Comparison of ENCODE assay signal across 8 mouse cellular contexts in the genomic region with DNA sequence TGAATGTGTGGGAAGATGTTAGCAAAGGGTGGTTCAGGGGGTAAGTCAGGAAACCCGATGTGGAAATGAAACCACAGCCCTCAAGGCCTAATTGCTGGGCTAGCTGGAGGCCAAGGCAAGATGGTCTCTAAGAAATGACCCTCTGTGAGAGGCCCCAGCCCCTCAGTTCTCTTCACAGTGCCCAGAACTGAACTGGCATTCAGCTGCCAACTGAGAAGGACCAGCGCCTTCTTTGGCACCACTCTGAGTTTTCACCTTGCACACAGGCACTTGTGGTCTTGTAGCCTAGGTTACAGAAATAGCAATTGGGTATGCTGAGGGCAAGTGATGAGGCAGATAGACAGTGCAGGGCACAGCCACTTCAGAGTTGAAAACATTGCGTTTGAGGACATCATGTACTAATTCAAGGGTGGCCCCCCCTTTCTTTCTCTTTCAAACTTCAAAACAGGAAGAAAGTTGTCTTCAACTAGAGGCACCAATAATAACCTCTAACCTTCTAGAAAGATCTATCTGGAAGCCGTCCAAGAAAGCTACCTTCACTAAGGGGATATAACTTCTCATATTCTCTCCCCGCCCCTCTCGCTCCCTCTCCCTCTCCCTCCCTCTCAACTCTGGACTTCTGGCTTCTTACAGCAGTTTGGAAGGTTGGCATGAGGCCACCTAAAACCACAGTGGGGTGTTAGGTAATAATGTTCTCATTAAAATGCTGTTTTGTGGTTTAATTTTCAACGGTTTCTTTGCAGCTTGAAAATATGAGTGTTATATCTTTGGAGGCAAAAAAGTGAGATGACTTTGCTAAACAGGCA. TPM values are rescaled to one million over a fixed set of nuclear protein-coding genes. Genes with fewer than 3 reads are reported as not detected.
DNase-seq lines count a peak whose midpoint lies in the region; ATAC-seq and TF ChIP-seq lines count a peak whose summit lies in the region.

No protein-coding gene starts in this region.

- peak; percentile 40 for DNase-seq in gastrocnemius, adult 2 months
- no peak for DNase-seq in gastrocnemius, adult 8-10 months (ENCODE audit: low spot score in 2 of 2)
- peak; percentile 50 for DNase-seq in NIH3T3 (ENCODE audit: low read depth)
- no peak for DNase-seq in layer of hippocampus, postnatal 10 days (ENCODE audit: low spot score in 2 of 2)
- DNase-seq in testis, postnatal 10 days (ENCODE audit: low spot score), result no peak

- no peaks in the 10 kb centered on the region for H3K27me3 ChIP-seq in kidney, embryonic 15.5 days
- no peaks in the 10 kb centered on the region for H3K27me3 ChIP-seq in forebrain, embryonic 13.5 days

- no peaks in the 10 kb centered on the region for H3K36me3 ChIP-seq in kidney, embryonic 15.5 days
- no peaks in the 10 kb centered on the region for H3K36me3 ChIP-seq in forebrain, embryonic 13.5 days (ENCODE audit: poor library complexity, severe bottlenecking)

- intact Hi-C loops in gastrocnemius, adult 2 months (cut with DNase I), result no loop called here

- no peak overlapping the region for H3K9ac ChIP-seq in kidney, embryonic 15.5 days
- H3K9ac ChIP-seq in forebrain, embryonic 13.5 days, result no peak overlapping the region

- no peak overlapping the region for H3K4me2 ChIP-seq in kidney, embryonic 15.5 days
- no peak overlapping the region for H3K4me2 ChIP-seq in forebrain, embryonic 13.5 days

- TF ChIP-seq CTCF in gastrocnemius, adult 2 months (IDR thresholded peaks at IDR 0.05), result no peak

- peak; percentile 45; the same call in 1 of the 2 replicates for ATAC-seq in kidney, embryonic 15.5 days (replicated peaks; ENCODE audit: low FRiP score)
- ATAC-seq in monocyte, adult 5-6 weeks (replicated peaks; ENCODE audit: insufficient number of reproducible peaks, low FRiP score, low TSS enrichment, poor library complexity, severe bottlenecking), result peak; percentile 83
- no peak for ATAC-seq in forebrain, embryonic 13.5 days

- WGBS in kidney, embryonic 15.5 days, result 59% methylated on average over 7 of the region's 7 CpGs
- 79% methylated on average over 7 of the region's 7 CpGs for WGBS in forebrain, embryonic 13.5 days

- no peaks in the 10 kb centered on the region for H3K9me3 ChIP-seq in kidney, embryonic 15.5 days (replicated peaks)
- no peaks in the 10 kb centered on the region; the same call in 1 of the 2 replicates for H3K9me3 ChIP-seq in forebrain, embryonic 13.5 days (replicated peaks)

- H3K4me1 ChIP-seq in kidney, embryonic 15.5 days, result 0 out of 2 replicates have a peak, but pooled peaks cover 7% of the 10 kb centered on the region
- H3K4me1 ChIP-seq in forebrain, embryonic 13.5 days, result no peaks in the 10 kb centered on the region

- H3K27ac ChIP-seq in gastrocnemius, adult 2 months, result peak overlapping the region; percentile 31; the same call in 1 of the 2 replicates
- no peak overlapping the region for H3K27ac ChIP-seq in kidney, embryonic 15.5 days
- no peak overlapping the region for H3K27ac ChIP-seq in forebrain, embryonic 13.5 days

- no peak overlapping the region for H3K4me3 ChIP-seq in gastrocnemius, adult 2 months
- H3K4me3 ChIP-seq in kidney, embryonic 15.5 days (replicated peaks), result no peak overlapping the region
- H3K4me3 ChIP-seq in forebrain, embryonic 13.5 days, result no peak overlapping the region

RNA-seq across cellular contexts. Expression of gene Cxcr4, which starts 22.8 kb away (rescaled TPM):
- total RNA-seq in gastrocnemius, adult 2 months (2021), result 1 to 10 TPM; 1.1 to 1.9 TPM
- 1 to 10 TPM in 3 of 4 experiments, under 1 TPM in 1; 0.89 to 2.1 (median 1.7) TPM for total RNA-seq in gastrocnemius, adult 8-10 months (2022)
- polyA plus RNA-seq in kidney, embryonic 15.5 days (2015; fragmentation: Nextera tagmentation; extraction: Ambion mirVana), result 8.8 and 9.8 TPM in 2 replicates
- total RNA-seq in monocyte, adult 5-6 weeks (2017), result 403 to 572 TPM (median 502 TPM) in 3 replicates
- total RNA-seq in layer of hippocampus, postnatal 10 days (2021), result 10 to 100 TPM; 19.5 to 22.5 TPM
- 5.8 and 9.1 TPM in 2 replicates for polyA plus RNA-seq in forebrain, embryonic 13.5 days (2015; fragmentation: Nextera tagmentation; extraction: Ambion mirVana)

Comparison
In these comparisons a context has a peak if more than half of its experiments do, and no peak if none do; other contexts are left out.
1. DNase-seq: peak in gastrocnemius, adult 2 months (single experiment) and NIH3T3 (single experiment); none in gastrocnemius, adult 8-10 months (0 of 2), layer of hippocampus, postnatal 10 days (0 of 2) and testis, postnatal 10 days (single experiment).
2. RNA of gene Cxcr4, which starts 22.8 kb away (total RNA-seq): 403 to 572 TPM in monocyte, adult 5-6 weeks; 19.5 to 22.5 TPM in layer of hippocampus, postnatal 10 days, 0.89 to 2.1 TPM in gastrocnemius, adult 8-10 months and 1.1 to 1.9 TPM in gastrocnemius, adult 2 months; every median in the first group is over 10 times any median in the second.